Mouse (Mus musculus): ENCODE measurements around the gene Calhm1. TPM values are rescaled to one million over a fixed set of nuclear protein-coding genes. Genes with fewer than 3 reads are reported as not detected.

Calhm1 gene
- polyA plus RNA-seq, 1 experiment from 2014 or later, result not detected

GRCm38 (mm10) chr19:47122802-47123201 is 21.3 kb downstream of the Calhm1 start:
- no peak for ATAC-seq (ENCODE audit: low FRiP score)
- 23% methylated on average over 2 of the region's 2 CpGs for WGBS
- peaks cover 64% of the 10 kb centered on the region for H3K36me3 ChIP-seq (replicated peaks; ENCODE audit: control insufficient read depth, insufficient read depth)

DNA sequence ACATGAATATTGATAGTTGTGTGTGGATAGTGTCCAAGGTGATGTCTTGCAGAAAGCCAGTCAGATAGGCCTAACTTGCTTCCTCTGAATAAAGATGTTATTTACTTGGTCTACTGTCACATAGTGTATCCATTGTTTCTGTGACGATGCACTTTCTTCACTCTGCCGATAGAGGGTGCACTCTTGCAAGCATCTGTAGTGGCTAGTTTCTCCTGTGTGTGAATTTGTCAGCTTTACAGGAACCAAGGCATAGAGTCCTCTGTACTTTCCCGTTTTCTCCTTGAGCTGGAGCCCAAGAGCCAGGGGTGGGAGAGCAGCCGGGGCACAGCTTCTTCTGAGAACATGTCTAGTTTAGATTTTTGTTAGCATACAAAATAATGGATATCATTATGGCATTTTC is 23.0 kb downstream of the Calhm1 start:
- no peaks in the 10 kb centered on the region for H3K9me3 ChIP-seq (ENCODE audit: control insufficient read depth, low read length)
- H3K4me3 ChIP-seq (replicated peaks; ENCODE audit: low read length), result no peak overlapping the region
- no peak overlapping the region for H3K9ac ChIP-seq
- peak; percentile 57 for DNase-seq (ENCODE audit: low spot score)
- no peaks in the 10 kb centered on the region for H3K27me3 ChIP-seq (ENCODE audit: control insufficient read depth, insufficient read depth, low read length)
- no peak for ATAC-seq (ENCODE audit: low FRiP score)
- no peaks in the 10 kb centered on the region for H3K4me1 ChIP-seq (replicated peaks; ENCODE audit: control insufficient read depth, insufficient read depth, low read length)
- H3K4me2 ChIP-seq (replicated peaks), result no peak overlapping the region
- WGBS, result 52% methylated on average over 4 of the region's 4 CpGs
- H3K27ac ChIP-seq, result no peak overlapping the region
- H3K36me3 ChIP-seq (replicated peaks; ENCODE audit: control insufficient read depth, insufficient read depth), result peaks cover 64% of the 10 kb centered on the region

More at GRCm38 (mm10) chr19:47122802-47123201, 21.3 kb downstream of the Calhm1 start:
- peak; percentile 55 for DNase-seq (ENCODE audit: low spot score)
- no peak overlapping the region for H3K9ac ChIP-seq
- H3K4me1 ChIP-seq (replicated peaks; ENCODE audit: control insufficient read depth, insufficient read depth, low read length), result no peaks in the 10 kb centered on the region
- H3K4me2 ChIP-seq (replicated peaks), result no peak overlapping the region
- H3K27me3 ChIP-seq (ENCODE audit: control insufficient read depth, insufficient read depth, low read length), result no peaks in the 10 kb centered on the region
- H3K9me3 ChIP-seq (ENCODE audit: control insufficient read depth, low read length), result no peaks in the 10 kb centered on the region
- no peak overlapping the region for H3K27ac ChIP-seq
- no peak overlapping the region for H3K4me3 ChIP-seq (replicated peaks; ENCODE audit: low read length)

DNA sequence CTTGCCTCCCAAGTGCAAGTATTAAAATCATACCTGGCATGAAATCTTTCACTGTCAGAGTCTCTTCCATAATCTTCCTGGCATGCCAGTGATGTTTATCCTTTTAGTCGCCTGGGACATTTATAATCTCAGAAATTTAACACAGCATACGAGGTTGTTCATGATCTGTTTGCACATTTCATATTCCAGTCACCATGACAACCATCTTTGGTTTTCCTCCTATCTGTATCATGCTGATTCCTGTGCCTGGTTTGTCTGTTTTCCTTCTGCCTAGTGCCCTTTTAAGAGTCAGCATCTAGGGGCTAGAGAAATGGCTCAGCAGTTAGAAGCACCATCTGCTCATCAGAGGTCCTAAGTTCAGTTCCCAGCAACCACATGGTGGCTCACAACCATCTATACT is 25.4 kb downstream of the Calhm1 start:
- H3K9me3 ChIP-seq (ENCODE audit: control insufficient read depth, low read length), result no peaks in the 10 kb centered on the region

GRCm38 (mm10) chr19:47104641-47105271 is 39.3 kb downstream of the Calhm1 start:
- no peak overlapping the region for H3K27ac ChIP-seq
- H3K4me3 ChIP-seq (replicated peaks; ENCODE audit: low read length), result no peak overlapping the region
- peaks cover 99% of the 10 kb centered on the region for H3K36me3 ChIP-seq (replicated peaks; ENCODE audit: control insufficient read depth, insufficient read depth)
- no peak overlapping the region for H3K4me2 ChIP-seq (replicated peaks)
- no peaks in the 10 kb centered on the region for H3K27me3 ChIP-seq (ENCODE audit: control insufficient read depth, insufficient read depth, low read length)
- WGBS, result 95% methylated on average over 9 of the region's 9 CpGs
- no peaks in the 10 kb centered on the region for H3K9me3 ChIP-seq (ENCODE audit: control insufficient read depth, low read length)
- no peak overlapping the region for H3K9ac ChIP-seq
- ATAC-seq (ENCODE audit: low FRiP score) (no peak), DNase-seq (ENCODE audit: low spot score) (no peak)
- H3K4me1 ChIP-seq (replicated peaks; ENCODE audit: control insufficient read depth, insufficient read depth, low read length), result no peaks in the 10 kb centered on the region

More for the DNA sequence above, 25.4 kb downstream of the Calhm1 start:
- Histone ChIP-seq H3K9ac (no peak overlapping the region), H3K27me3 (ENCODE audit: control insufficient read depth, insufficient read depth, low read length) (no peaks in the 10 kb centered on the region), H3K36me3 (replicated peaks; ENCODE audit: control insufficient read depth, insufficient read depth) (peaks cover 65% of the 10 kb centered on the region), H3K27ac (no peak overlapping the region), H3K4me1 (replicated peaks; ENCODE audit: control insufficient read depth, insufficient read depth, low read length) (no peaks in the 10 kb centered on the region), H3K4me3 (replicated peaks; ENCODE audit: low read length) (no peak overlapping the region), H3K4me2 (replicated peaks) (no peak overlapping the region)
- no peak for DNase-seq (ENCODE audit: low spot score)
- ATAC-seq (ENCODE audit: low FRiP score), result no peak
- WGBS, result 87% methylated on average over 2 of the region's 2 CpGs

- DNase-seq (ENCODE audit: low spot score) (no peak), ATAC-seq (ENCODE audit: low FRiP score) (no peak)
- Histone ChIP-seq H3K36me3 (replicated peaks; ENCODE audit: control insufficient read depth, insufficient read depth) (peaks cover 97% of the 10 kb centered on the region), H3K27me3 (ENCODE audit: control insufficient read depth, insufficient read depth, low read length) (no peaks in the 10 kb centered on the region), H3K4me3 (replicated peaks; ENCODE audit: low read length) (no peak overlapping the region), H3K9ac (no peak overlapping the region), H3K4me2 (replicated peaks) (no peak overlapping the region), H3K27ac (no peak overlapping the region), H3K4me1 (replicated peaks; ENCODE audit: control insufficient read depth, insufficient read depth, low read length) (no peaks in the 10 kb centered on the region), H3K9me3 (ENCODE audit: control insufficient read depth, low read length) (no peaks in the 10 kb centered on the region)
- WGBS, result 88% methylated on average over 5 of the region's 5 CpGs
Measured at GRCm38 (mm10) chr19:47101080-47101479, 43.0 kb downstream of the Calhm1 start.

Other genes with a start within 250 kb of the Calhm1 start
- 608 and 616 TPM in 2 replicates for gene Ina, start 129.6 kb downstream of the Calhm1 start, polyA plus RNA-seq (2014; fragmentation: Nextera tagmentation; extraction: Ambion mirVana)
- gene Nt5c2, start 129.1 kb downstream of the Calhm1 start, polyA plus RNA-seq (2014; fragmentation: Nextera tagmentation; extraction: Ambion mirVana), result 84.9 and 93.8 TPM in 2 replicates
- gene Pcgf6, start 93.3 kb downstream of the Calhm1 start, polyA plus RNA-seq (2014; fragmentation: Nextera tagmentation; extraction: Ambion mirVana), result 34.3 and 36.7 TPM in 2 replicates
- 8.2 and 9.5 TPM in 2 replicates for gene Taf5, start 76.5 kb downstream of the Calhm1 start, polyA plus RNA-seq (2014; fragmentation: Nextera tagmentation; extraction: Ambion mirVana)
- gene Usmg5, start 53.6 kb downstream of the Calhm1 start, polyA plus RNA-seq (2014; fragmentation: Nextera tagmentation; extraction: Ambion mirVana), result 1,505 and 1,749 TPM in 2 replicates
- gene Pdcd11, start 53.5 kb downstream of the Calhm1 start, polyA plus RNA-seq (2014; fragmentation: Nextera tagmentation; extraction: Ambion mirVana), result 5.6 and 6.0 TPM in 2 replicates
- 0.30 and 0.44 TPM in 2 replicates for gene Calhm2, start 6.0 kb downstream of the Calhm1 start, polyA plus RNA-seq (2014; fragmentation: Nextera tagmentation; extraction: Ambion mirVana)
- gene Calhm3, start 13.5 kb upstream of the Calhm1 start, polyA plus RNA-seq (2014; fragmentation: Nextera tagmentation; extraction: Ambion mirVana), result not detected in 2 replicates
- gene Neurl1a, start 34.6 kb upstream of the Calhm1 start, polyA plus RNA-seq (2014; fragmentation: Nextera tagmentation; extraction: Ambion mirVana), result 15.1 and 16.2 TPM in 2 replicates